ENCODE assay signal across 16 mouse cellular contexts in genomic region chr17:83483784-83484183, GRCm38 (mm10).
"Had no signal": no experiment of that assay in that cellular context is flagged by ENCODE, and none has a peak within 500 bp of the region (broad histone marks: within the 10 kb centered on the region; RNA-seq: fewer than 3 reads in every experiment).

No protein-coding gene starts in this region.

- H3K4me2 ChIP-seq: limb, embryonic 13.5 days; liver, embryonic 11.5 days; liver, embryonic 15.5 days; lung, embryonic 14.5 days; midbrain, embryonic 12.5 days; neural tube, embryonic 12.5 days had no signal

- H3K4me1 ChIP-seq: limb, embryonic 13.5 days; liver, embryonic 15.5 days; midbrain, embryonic 12.5 days had no signal

- H3K4me3 ChIP-seq: limb, embryonic 13.5 days; liver, embryonic 15.5 days; megakaryocyte, embryonic 14.5 days; midbrain, embryonic 12.5 days; neural tube, embryonic 12.5 days had no signal

- DNase-seq: kidney, adult 2 months; kidney, postnatal 25 days; layer of hippocampus, adult 9-11 months; layer of hippocampus, postnatal 36 days; left cerebral cortex, postnatal 4 days; lung, embryonic 14.5 days; lung, postnatal 10 days; thymus, adult 18-20 months; thymus, postnatal 14 days had no signal

- H3K9me3 ChIP-seq: limb, embryonic 13.5 days; liver, embryonic 15.5 days; megakaryocyte, embryonic 14.5 days; midbrain, embryonic 12.5 days; neural tube, embryonic 12.5 days had no signal

- H3K27me3 ChIP-seq: limb, embryonic 13.5 days; liver, embryonic 15.5 days; megakaryocyte, embryonic 14.5 days; midbrain, embryonic 12.5 days; neural tube, embryonic 12.5 days had no signal

- H3K27ac ChIP-seq: limb, embryonic 13.5 days; liver, embryonic 15.5 days; macrophage; midbrain, embryonic 12.5 days; neural tube, embryonic 12.5 days had no signal

- H3K9ac ChIP-seq: limb, embryonic 13.5 days; liver, embryonic 15.5 days; lung, embryonic 14.5 days; midbrain, embryonic 12.5 days; neural tube, embryonic 12.5 days had no signal
